Mouse (Mus musculus) retina, postnatal 1 day (tissue): ENCODE measurements at regions not wholly inside any gene's neighbourhood (a gene's known extent, or its start where the extent isn't known, plus 50 kb on each side); places are given as distances from the start of the nearest gene placed in this dataset.

Source experiments
- DNase-seq: peaks from one replicate; pipeline ENCODE4 v3.0.0-alpha.2; 2012

- no peak for DNase-seq
Observed at GRCm38 (mm10) chr1:120762498-120762897, 160.3 kb downstream of the En1 start.

DNA sequence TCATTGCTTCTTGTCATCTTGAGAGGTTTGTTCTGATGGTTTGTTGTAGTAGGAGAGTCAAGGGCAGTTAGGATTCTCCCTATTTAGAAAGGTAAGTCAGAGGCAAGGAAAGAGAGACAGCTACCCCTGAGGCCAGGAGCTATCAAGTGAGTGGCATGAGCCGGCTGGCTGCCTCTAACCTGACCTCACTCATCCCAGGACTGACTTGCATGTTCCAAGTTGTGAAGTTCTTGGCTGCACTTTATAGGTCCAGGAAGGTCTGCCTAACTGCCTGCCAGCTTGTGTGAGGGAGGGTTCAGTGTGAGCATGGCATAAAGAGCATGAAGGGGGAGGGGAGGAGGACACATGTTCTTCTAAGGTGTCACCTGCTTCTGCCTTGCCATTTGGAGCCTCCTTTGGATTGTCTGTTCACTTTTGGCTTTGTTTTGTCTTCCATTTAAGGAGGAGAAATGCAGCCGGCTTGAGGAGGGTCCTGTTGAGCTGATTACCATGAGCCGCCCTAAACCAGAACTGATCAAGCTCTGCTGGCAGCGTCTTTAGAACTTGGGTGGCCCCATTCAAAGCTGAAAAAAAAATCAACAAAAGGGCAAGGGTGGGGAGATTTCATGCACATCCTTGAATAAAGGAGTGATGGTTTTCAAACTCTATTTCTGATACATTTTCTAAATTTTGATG lies 160.8 kb downstream of the En1 start:
- DNase-seq = no peak

DNA sequence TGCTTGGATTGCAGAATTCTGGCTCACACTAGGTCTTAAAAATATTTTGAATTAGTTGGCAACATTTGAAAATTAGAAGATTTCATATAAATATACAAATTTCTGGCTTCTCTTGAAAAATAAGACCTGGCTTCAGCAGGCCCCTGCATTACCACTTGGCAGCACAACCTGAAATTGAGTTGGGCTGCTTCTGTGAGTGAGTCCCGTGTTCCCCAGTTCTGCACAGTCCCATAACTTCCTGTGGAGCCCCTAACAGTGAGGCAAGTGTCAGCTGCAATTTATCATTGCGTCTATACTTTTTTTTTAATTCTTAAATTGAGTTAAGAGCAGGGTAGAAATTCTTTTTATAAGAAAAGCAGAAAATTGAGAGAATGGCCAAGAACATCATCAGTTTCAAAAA lies 164.8 kb downstream of the En1 start:
- DNase-seq = no peak

DNA sequence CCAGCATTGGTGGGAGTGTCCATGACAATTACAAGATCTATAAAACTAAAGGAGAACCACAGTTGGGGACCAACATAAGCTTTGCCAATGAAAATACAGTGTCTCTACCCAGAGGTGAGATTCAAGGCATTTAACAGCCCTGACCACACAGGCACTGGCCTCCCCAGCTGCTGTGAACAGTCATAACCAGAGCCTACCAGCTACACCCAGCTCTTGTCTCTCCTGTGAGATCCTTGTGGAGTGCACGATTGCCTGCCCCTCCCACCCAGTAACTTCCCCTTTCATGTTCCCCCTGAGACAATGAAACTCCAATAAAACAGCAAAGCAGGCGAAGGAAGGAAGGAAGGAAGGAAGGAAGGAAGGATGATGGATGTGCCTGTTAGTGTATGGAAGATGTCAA lies 169.1 kb downstream of the En1 start:
- no peak for DNase-seq

DNA sequence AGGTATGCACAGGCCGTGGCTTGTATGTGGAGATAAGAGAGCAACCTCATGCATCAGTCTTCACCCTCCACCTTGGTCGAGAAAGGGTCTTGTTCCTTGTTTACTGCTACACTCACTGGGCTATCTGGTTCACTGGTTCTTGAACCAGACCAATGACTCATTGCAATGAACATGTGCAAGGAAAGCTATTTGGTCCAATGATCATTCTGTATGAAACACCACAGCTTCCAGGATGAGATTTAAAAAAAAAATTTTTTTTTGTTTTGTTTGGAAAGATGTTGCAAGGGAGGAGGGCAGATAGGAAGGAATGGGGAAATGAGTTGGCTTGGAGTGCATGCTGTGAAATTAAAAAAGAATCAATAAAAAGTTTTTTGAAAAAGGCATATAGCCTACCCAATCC lies 174.7 kb downstream of the En1 start:
- no peak for DNase-seq

GRCm38 (mm10) chr1:120777468-120777867 lies 175.2 kb downstream of the En1 start:
- no peak for DNase-seq

- peak; percentile 37 for DNase-seq
Observed at GRCm38 (mm10) chr1:120795245-120795644, 193.0 kb downstream of the En1 start.

DNA sequence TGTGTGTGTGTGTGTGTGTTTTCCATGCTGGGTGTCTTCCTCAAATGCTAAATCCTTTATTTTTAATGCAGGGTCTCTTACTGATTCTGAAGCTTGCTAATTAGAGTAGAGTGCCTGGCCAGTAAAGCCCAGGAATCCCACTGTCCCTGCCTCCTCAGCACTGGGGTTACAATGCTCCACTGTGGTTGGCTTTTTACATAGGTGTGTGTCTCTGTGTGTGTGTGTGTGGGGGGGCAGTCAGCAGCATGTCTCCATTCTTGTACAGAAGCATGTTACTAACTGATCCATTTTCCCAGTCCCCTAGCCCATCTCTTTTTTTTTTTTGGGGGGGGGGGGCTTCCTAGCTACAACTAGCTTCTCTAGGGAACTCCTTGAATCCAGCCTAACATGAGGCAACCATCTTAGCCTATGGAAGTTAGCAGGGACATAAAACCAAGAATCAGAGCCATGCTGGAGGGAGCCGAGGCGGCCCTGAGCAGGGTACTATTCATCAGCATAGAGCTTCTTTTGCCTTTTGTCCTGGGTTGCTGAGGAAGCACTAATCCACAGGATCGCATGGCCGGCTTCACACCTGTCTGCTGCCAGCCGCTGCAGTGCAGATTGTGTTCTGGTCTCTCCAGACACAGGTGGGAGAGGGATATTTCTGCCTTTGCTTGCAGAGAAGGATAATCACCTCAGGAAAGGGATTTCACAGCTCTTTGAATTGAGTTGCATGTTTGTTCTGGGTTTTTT lies 199.2 kb downstream of the En1 start:
- DNase-seq = no peak

- no peak for DNase-seq
Observed at GRCm38 (mm10) chr1:120801980-120802364, 199.8 kb downstream of the En1 start.

DNA sequence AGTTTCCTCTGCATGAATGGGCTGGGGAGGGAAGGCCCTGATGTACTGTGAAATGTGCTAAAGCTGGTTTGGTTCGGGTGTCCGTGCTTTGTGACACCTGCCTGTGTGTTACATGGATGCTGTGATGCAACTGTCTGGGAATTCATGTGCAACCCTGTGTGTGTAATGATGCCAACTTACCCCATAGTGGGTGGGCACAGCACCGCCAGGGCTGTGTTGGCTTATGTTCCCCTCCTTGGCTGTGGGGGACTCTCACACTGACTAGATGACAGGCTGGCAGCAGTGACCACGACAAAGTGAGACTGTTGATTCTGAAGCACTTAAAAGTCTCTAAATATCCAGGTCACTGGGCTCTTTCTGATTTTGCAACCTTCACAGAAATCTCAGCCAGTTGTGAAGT lies 212.2 kb downstream of the En1 start:
- DNase-seq = no peak

DNA sequence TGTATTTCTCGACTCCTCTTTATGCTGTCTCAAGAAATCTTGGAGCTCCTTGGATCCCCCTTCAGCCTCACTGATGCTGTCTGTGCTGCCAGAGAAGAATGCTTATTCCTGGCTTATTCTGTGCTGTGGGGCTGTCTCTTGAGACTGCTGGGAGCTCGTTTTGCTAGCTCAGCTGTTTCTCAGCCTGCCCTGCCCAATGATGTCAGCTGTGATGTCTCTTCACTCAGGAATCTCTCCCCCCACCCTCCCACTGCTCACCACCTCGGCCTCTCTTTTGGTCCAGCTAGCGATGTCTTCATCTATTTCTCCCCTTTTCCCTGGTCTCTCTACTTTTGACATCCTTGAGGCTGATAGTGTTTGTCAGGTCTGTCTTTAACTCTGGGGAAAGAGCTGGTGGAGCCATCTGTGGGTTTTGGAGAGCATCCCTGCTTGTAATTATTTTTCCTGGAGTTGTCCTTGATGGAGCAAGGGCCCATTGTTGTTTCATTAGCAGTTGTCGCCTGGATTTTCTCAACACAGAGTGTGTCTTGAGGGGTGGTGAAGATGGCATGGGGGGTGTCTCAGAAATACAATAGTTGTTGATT lies 214.1 kb downstream of the En1 start:
- peak; percentile 57 for DNase-seq

- peak; percentile 17 for DNase-seq
Observed at GRCm38 (mm10) chr1:120817563-120817962, 215.3 kb downstream of the En1 start.

- no peak for DNase-seq
Observed at GRCm38 (mm10) chr1:120831975-120832374, 229.8 kb downstream of the En1 start.

DNA sequence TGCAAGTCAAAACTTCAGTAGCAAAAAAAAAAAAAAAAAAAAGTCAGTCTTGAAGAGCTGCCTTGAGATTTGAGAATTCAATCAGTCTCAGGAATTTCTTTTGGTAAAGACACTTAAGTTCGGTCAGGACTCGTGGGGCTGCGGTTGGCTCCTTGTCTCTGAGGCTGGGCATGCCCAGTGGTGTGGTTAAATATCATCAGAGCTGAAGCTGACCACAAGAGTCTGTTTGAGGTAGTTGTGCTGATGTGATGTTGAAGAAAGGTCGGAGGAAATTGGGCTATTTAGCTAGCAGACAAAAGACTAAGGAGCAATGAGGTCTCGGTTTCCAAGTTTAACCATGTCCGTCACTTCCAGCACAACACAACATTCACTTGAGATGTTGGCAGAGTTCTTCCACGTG lies 240.4 kb downstream of the En1 start:
- no peak for DNase-seq

DNA sequence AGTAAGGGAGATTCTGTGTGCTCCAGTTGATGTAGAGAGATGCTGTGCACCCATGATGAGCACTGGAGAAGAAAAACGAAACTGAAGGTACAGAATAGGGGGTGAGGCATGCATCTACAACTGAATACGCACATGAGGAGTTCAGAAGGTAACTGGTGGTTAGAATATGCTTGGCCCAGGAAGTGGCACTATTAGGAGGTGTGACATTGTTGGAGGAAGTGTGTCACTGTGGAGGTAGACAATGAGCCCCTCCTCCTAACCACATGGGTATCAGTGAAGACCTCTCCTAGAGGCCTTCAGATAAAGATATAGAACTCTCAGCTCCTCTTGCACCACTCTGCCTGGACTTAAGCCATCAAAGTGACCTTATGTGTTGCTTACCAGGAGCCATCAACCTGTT lies 243.9 kb downstream of the En1 start:
- no peak for DNase-seq

GRCm38 (mm10) chr1:120851860-120852503 lies 249.8 kb downstream of the En1 start:
- no peak for DNase-seq

DNA sequence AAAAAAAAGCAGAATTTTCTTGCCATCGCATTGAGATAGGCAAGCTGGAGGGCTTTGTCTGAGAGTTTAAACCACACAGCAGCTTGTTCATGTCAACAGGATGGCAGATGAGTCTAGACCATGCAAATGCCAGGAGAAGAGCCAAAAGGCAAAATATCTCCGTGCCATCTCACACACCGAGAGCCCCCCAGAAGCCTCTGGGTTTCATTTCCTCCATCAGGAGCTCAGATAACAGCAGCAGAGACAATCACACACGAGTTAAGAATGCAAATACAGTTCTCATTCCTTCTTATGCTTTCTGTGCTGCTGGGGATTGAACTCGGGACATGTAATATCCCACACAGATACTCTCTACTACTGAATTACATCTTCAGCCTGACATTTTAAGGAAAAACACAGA lies 255.3 kb downstream of the En1 start:
- DNase-seq = no peak

DNA sequence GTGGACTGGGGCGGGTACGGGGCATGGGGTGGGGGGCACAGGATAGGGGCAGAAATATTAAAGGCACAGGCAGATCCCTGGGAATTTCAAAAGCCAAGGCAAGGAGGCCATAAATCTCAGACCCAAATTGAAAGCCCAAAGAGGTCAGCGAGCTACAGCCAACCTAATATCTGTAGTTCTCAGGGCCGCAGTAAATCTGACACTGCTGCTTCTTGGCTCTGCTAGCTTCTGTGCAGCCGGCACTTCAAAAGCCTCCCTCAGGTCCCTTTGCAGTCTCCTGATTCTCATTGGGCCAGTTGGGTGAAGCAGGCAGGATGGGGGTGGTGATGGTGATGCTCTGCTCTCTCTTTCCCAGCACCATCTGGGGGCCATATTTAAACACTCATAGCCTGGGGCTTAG lies 257.3 kb downstream of the En1 start:
- no peak for DNase-seq

- DNase-seq = peak; percentile 39
Observed at GRCm38 (mm10) chr1:120872554-120872953, 270.3 kb downstream of the En1 start.

- DNase-seq = no peak
Observed at GRCm38 (mm10) chr1:120882959-120883549, 280.8 kb downstream of the En1 start.

GRCm38 (mm10) chr1:120883632-120884031 lies 281.4 kb downstream of the En1 start:
- DNase-seq = no peak

- DNase-seq = no peak
Observed at GRCm38 (mm10) chr1:120910801-120911200, 308.6 kb downstream of the En1 start.

GRCm38 (mm10) chr1:120911962-120912670 lies 309.9 kb downstream of the En1 start:
- DNase-seq = no peak
